Mouse (Mus musculus): ENCODE measurements at regions not wholly inside any gene's neighbourhood (a gene's known extent, or its start where the extent isn't known, plus 50 kb on each side); places are given as distances from the start of the nearest gene placed in this dataset.
A peak's percentile ranks its signal among the peaks of the same experiment; 100 is the strongest.

GRCm38 (mm10) chr1:189105276-189105675, 97.6 kb upstream of the Kctd3 start:
- Histone ChIP-seq H3K4me1 (ENCODE audit: control insufficient read depth, insufficient read depth, low read length) (peaks cover 13% of the 10 kb centered on the region; the same call in 1 of the 2 replicates), H3K9ac (ENCODE audit: low read length) (no peak overlapping the region), H3K4me3 (replicated peaks; ENCODE audit: low read length) (no peak overlapping the region), H3K9me3 (replicated peaks; ENCODE audit: control insufficient read depth, low read length) (no peaks in the 10 kb centered on the region), H3K27ac (ENCODE audit: low read length) (no peak overlapping the region), H3K27me3 (ENCODE audit: control insufficient read depth, insufficient read depth, low read length) (no peaks in the 10 kb centered on the region), H3K36me3 (ENCODE audit: control insufficient read depth, insufficient read depth, low read length) (no peaks in the 10 kb centered on the region), H3K4me2 (ENCODE audit: low read depth, low read length) (no peak overlapping the region)
- WGBS, result 35% methylated on average over 4 of the region's 4 CpGs
- ATAC-seq (ENCODE audit: insufficient read depth, low FRiP score), result no peak

GRCm38 (mm10) chr1:189102781-189103180, 95.1 kb upstream of the Kctd3 start:
- Histone ChIP-seq H3K4me3 (replicated peaks; ENCODE audit: low read length) (no peak overlapping the region), H3K27me3 (ENCODE audit: control insufficient read depth, insufficient read depth, low read length) (no peaks in the 10 kb centered on the region), H3K4me2 (ENCODE audit: low read depth, low read length) (no peak overlapping the region), H3K9ac (ENCODE audit: low read length) (no peak overlapping the region), H3K4me1 (ENCODE audit: control insufficient read depth, insufficient read depth, low read length) (no peaks in the 10 kb centered on the region), H3K9me3 (replicated peaks; ENCODE audit: control insufficient read depth, low read length) (no peaks in the 10 kb centered on the region), H3K27ac (ENCODE audit: low read length) (no peak overlapping the region), H3K36me3 (ENCODE audit: control insufficient read depth, insufficient read depth, low read length) (no peaks in the 10 kb centered on the region)
- no peak for ATAC-seq (ENCODE audit: insufficient read depth, low FRiP score)
- 55% methylated on average over 3 of the region's 3 CpGs for WGBS

- no peaks in the 10 kb centered on the region for H3K36me3 ChIP-seq (ENCODE audit: control insufficient read depth, insufficient read depth, low read length)
- H3K27me3 ChIP-seq (ENCODE audit: control insufficient read depth, insufficient read depth, low read length), result no peaks in the 10 kb centered on the region
- H3K27ac ChIP-seq (ENCODE audit: low read length), result no peak overlapping the region
- no peaks in the 10 kb centered on the region for H3K9me3 ChIP-seq (replicated peaks; ENCODE audit: control insufficient read depth, low read length)
- no peak overlapping the region for H3K9ac ChIP-seq (ENCODE audit: low read length)
- ATAC-seq (ENCODE audit: insufficient read depth, low FRiP score), result no peak
- H3K4me1 ChIP-seq (ENCODE audit: control insufficient read depth, insufficient read depth, low read length), result no peaks in the 10 kb centered on the region
- 70% methylated on average over 2 of the region's 2 CpGs for WGBS
- H3K4me3 ChIP-seq (replicated peaks; ENCODE audit: low read length), result no peak overlapping the region
- no peak overlapping the region for H3K4me2 ChIP-seq (ENCODE audit: low read depth, low read length)
Observed at GRCm38 (mm10) chr1:189099121-189099520, 91.5 kb upstream of the Kctd3 start.

GRCm38 (mm10) chr1:189092819-189093218, 85.2 kb upstream of the Kctd3 start:
- ATAC-seq (ENCODE audit: insufficient read depth, low FRiP score), result no peak
- H3K9me3 ChIP-seq (replicated peaks; ENCODE audit: control insufficient read depth, low read length), result no peaks in the 10 kb centered on the region

GRCm38 (mm10) chr1:189085245-189085644, 77.6 kb upstream of the Kctd3 start:
- ATAC-seq (ENCODE audit: insufficient read depth, low FRiP score), result no peak
- H3K4me1 ChIP-seq (ENCODE audit: control insufficient read depth, insufficient read depth, low read length), result no peaks in the 10 kb centered on the region
- no peak overlapping the region for H3K27ac ChIP-seq (ENCODE audit: low read length)
- peaks cover 8% of the 10 kb centered on the region; the same call in 1 of the 2 replicates for H3K9me3 ChIP-seq (replicated peaks; ENCODE audit: control insufficient read depth, low read length)
- H3K4me3 ChIP-seq (replicated peaks; ENCODE audit: low read length), result no peak overlapping the region
- H3K36me3 ChIP-seq (ENCODE audit: control insufficient read depth, insufficient read depth, low read length), result no peaks in the 10 kb centered on the region
- H3K4me2 ChIP-seq (ENCODE audit: low read depth, low read length), result no peak overlapping the region
- no peak overlapping the region for H3K9ac ChIP-seq (ENCODE audit: low read length)
- 83% methylated on average over 2 of the region's 2 CpGs for WGBS
- no peaks in the 10 kb centered on the region for H3K27me3 ChIP-seq (ENCODE audit: control insufficient read depth, insufficient read depth, low read length)

More at GRCm38 (mm10) chr1:189092819-189093218, 85.2 kb upstream of the Kctd3 start:
- Histone ChIP-seq H3K4me1 (ENCODE audit: control insufficient read depth, insufficient read depth, low read length) (no peaks in the 10 kb centered on the region), H3K4me2 (ENCODE audit: low read depth, low read length) (no peak overlapping the region), H3K27ac (ENCODE audit: low read length) (no peak overlapping the region), H3K27me3 (ENCODE audit: control insufficient read depth, insufficient read depth, low read length) (no peaks in the 10 kb centered on the region), H3K4me3 (replicated peaks; ENCODE audit: low read length) (no peak overlapping the region), H3K36me3 (ENCODE audit: control insufficient read depth, insufficient read depth, low read length) (no peaks in the 10 kb centered on the region), H3K9ac (ENCODE audit: low read length) (no peak overlapping the region)
- WGBS, result 84% methylated on average over 3 of the region's 3 CpGs

GRCm38 (mm10) chr1:189081267-189081666, 73.6 kb upstream of the Kctd3 start:
- Histone ChIP-seq H3K9me3 (replicated peaks; ENCODE audit: control insufficient read depth, low read length) (peaks cover 8% of the 10 kb centered on the region; the same call in 1 of the 2 replicates), H3K4me2 (ENCODE audit: low read depth, low read length) (peak overlapping the region; percentile 36), H3K4me3 (replicated peaks; ENCODE audit: low read length) (no peak overlapping the region), H3K4me1 (ENCODE audit: control insufficient read depth, insufficient read depth, low read length) (no peaks in the 10 kb centered on the region), H3K27ac (ENCODE audit: low read length) (no peak overlapping the region), H3K27me3 (ENCODE audit: control insufficient read depth, insufficient read depth, low read length) (no peaks in the 10 kb centered on the region), H3K36me3 (ENCODE audit: control insufficient read depth, insufficient read depth, low read length) (no peaks in the 10 kb centered on the region), H3K9ac (ENCODE audit: low read length) (no peak overlapping the region)
- ATAC-seq (ENCODE audit: insufficient read depth, low FRiP score), result no peak
- 28% methylated on average over 2 of the region's 2 CpGs for WGBS

- peak; percentile 66; the same call in 1 of the 2 replicates for ATAC-seq (ENCODE audit: insufficient read depth, low FRiP score)
- 17% methylated on average over 9 of the region's 9 CpGs for WGBS
- no peaks in the 10 kb centered on the region for H3K36me3 ChIP-seq (ENCODE audit: control insufficient read depth, insufficient read depth, low read length)
- no peak overlapping the region for H3K27ac ChIP-seq (ENCODE audit: low read length)
- no peak overlapping the region for H3K9ac ChIP-seq (ENCODE audit: low read length)
- H3K4me1 ChIP-seq (ENCODE audit: control insufficient read depth, insufficient read depth, low read length), result no peaks in the 10 kb centered on the region
- peaks cover 8% of the 10 kb centered on the region; the same call in 1 of the 2 replicates for H3K9me3 ChIP-seq (replicated peaks; ENCODE audit: control insufficient read depth, low read length)
- no peaks in the 10 kb centered on the region for H3K27me3 ChIP-seq (ENCODE audit: control insufficient read depth, insufficient read depth, low read length)
- no peak overlapping the region for H3K4me3 ChIP-seq (replicated peaks; ENCODE audit: low read length)
- peak overlapping the region; percentile 36 for H3K4me2 ChIP-seq (ENCODE audit: low read depth, low read length)
Observed at GRCm38 (mm10) chr1:189080797-189081196, 73.2 kb upstream of the Kctd3 start.

- 73% methylated on average over 11 of the region's 11 CpGs for WGBS
- H3K9me3 ChIP-seq (replicated peaks; ENCODE audit: control insufficient read depth, low read length), result peaks cover 4% of the 10 kb centered on the region; the same call in 1 of the 2 replicates
- no peak overlapping the region for H3K4me3 ChIP-seq (replicated peaks; ENCODE audit: low read length)
- no peak overlapping the region for H3K27ac ChIP-seq (ENCODE audit: low read length)
- ATAC-seq (ENCODE audit: insufficient read depth, low FRiP score), result no peak
- no peaks in the 10 kb centered on the region for H3K4me1 ChIP-seq (ENCODE audit: control insufficient read depth, insufficient read depth, low read length)
- H3K36me3 ChIP-seq (ENCODE audit: control insufficient read depth, insufficient read depth, low read length), result no peaks in the 10 kb centered on the region
- H3K4me2 ChIP-seq (ENCODE audit: low read depth, low read length), result no peak overlapping the region
- no peaks in the 10 kb centered on the region for H3K27me3 ChIP-seq (ENCODE audit: control insufficient read depth, insufficient read depth, low read length)
- no peak overlapping the region for H3K9ac ChIP-seq (ENCODE audit: low read length)
Observed at GRCm38 (mm10) chr1:189079451-189080410, 72.1 kb upstream of the Kctd3 start.

- no peak for ATAC-seq (ENCODE audit: insufficient read depth, low FRiP score)
- Histone ChIP-seq H3K27me3 (ENCODE audit: control insufficient read depth, insufficient read depth, low read length) (no peaks in the 10 kb centered on the region), H3K4me1 (ENCODE audit: control insufficient read depth, insufficient read depth, low read length) (no peaks in the 10 kb centered on the region), H3K9ac (ENCODE audit: low read length) (no peak overlapping the region), H3K4me2 (ENCODE audit: low read depth, low read length) (no peak overlapping the region), H3K36me3 (ENCODE audit: control insufficient read depth, insufficient read depth, low read length) (no peaks in the 10 kb centered on the region), H3K27ac (ENCODE audit: low read length) (no peak overlapping the region), H3K9me3 (replicated peaks; ENCODE audit: control insufficient read depth, low read length) (no peaks in the 10 kb centered on the region), H3K4me3 (replicated peaks; ENCODE audit: low read length) (no peak overlapping the region)
- 76% methylated on average over 5 of the region's 5 CpGs for WGBS
Observed at GRCm38 (mm10) chr1:189077861-189078260, 70.2 kb upstream of the Kctd3 start.
